Mouse (Mus musculus) heart, embryonic 14.5 days (tissue): ENCODE results near the gene Nxn. TPM values are rescaled to one million over a fixed set of nuclear protein-coding genes. Genes with fewer than 3 reads are reported as not detected.

Experiments used
- ATAC-seq: fragments of 200-750 bp; cut with Nextera tagmentation; 2 replicates; pipeline ENCODE4 v1.8.0; 2017; ENCODE audit warnings: low read depth, moderate TSS enrichment; ENCODE audit not compliant: insufficient number of reproducible peaks, insufficient read depth, low FRiP score
- H3K27ac ChIP-seq, 2 experiments: fragments of 200-500 bp in 1 of 2; fragments of 300-500 bp in 1 of 2; sonication (generic) in 1 of 2; replicated peaks in 1 of 2; 2 replicates each; pipeline ENCODE4 v1.5.1; 2012 to 2014; ENCODE audit warnings: low read depth in 2 of 2, low read length in 2 of 2, control low read depth in 1 of 2, mild to moderate bottlenecking in 1 of 2, mixed read lengths in 1 of 2; ENCODE audit not compliant: control insufficient read depth in 1 of 2, insufficient read depth in 1 of 2
- H3K27me3 ChIP-seq: fragments of 300-500 bp; sonication (generic); 2 replicates; pipeline ENCODE4 v1.6.1; 2014; ENCODE audit warnings: mild to moderate bottlenecking, low read length, control low read depth; ENCODE audit not compliant: control insufficient read depth, insufficient read depth
- H3K36me3 ChIP-seq: fragments of 300-500 bp; sonication (generic); 2 replicates; pipeline ENCODE4 v1.6.1; 2014; ENCODE audit warnings: mild to moderate bottlenecking, control low read depth, low read length, mixed read lengths; ENCODE audit not compliant: control insufficient read depth, insufficient read depth
- H3K4me1 ChIP-seq, 2 experiments: fragments of 200-500 bp in 1 of 2; fragments of 300-500 bp in 1 of 2; sonication (generic) in 1 of 2; 2 replicates each; pipeline ENCODE4 v1.6.1; 2012 to 2014; ENCODE audit warnings: low read length in 2 of 2, control low read depth in 1 of 2, mixed read lengths in 1 of 2; ENCODE audit not compliant: control insufficient read depth in 2 of 2, insufficient read depth in 2 of 2
- H3K4me2 ChIP-seq: fragments of 300-500 bp; sonication (generic); 2 replicates; pipeline ENCODE4 v1.6.1; 2014; ENCODE audit warnings: mild to moderate bottlenecking, low read length
- H3K4me3 ChIP-seq, 2 experiments: fragments of 200-500 bp in 1 of 2; fragments of 300-500 bp in 1 of 2; sonication (generic) in 1 of 2; 2 replicates each; pipeline ENCODE4 v1.5.1; 2012 to 2014; ENCODE audit warnings: low read length in 2 of 2, mild to moderate bottlenecking in 2 of 2, control low read depth in 1 of 2, low read depth in 1 of 2, moderate library complexity in 1 of 2; ENCODE audit not compliant: control insufficient read depth in 1 of 2, insufficient read depth in 1 of 2
- H3K9ac ChIP-seq: fragments of 300-500 bp; sonication (generic); 2 replicates; pipeline ENCODE4 v1.6.1; 2014; ENCODE audit warnings: mild to moderate bottlenecking, low read length
- H3K9me3 ChIP-seq: fragments of 300-500 bp; sonication (generic); 2 replicates; pipeline ENCODE4 v1.6.1; 2016; ENCODE audit warnings: low read length, control low read depth; ENCODE audit not compliant: control insufficient read depth
- WGBS: fragments of 180-500 bp; shearing (Covaris S2); extraction: QIAGEN DNeasy Blood & Tissue Kit; methylation state at CpG from one replicate; pipeline ENCODE4 v1.1.7; 2014; 5-methylcytosine and 5-hydroxymethylcytosine counted together
- polyA plus RNA-seq: library from polyadenylated mRNA; unstranded; fragments of >200 nt; fragmentation: Nextera tagmentation; extraction: Ambion mirVana; gene quantifications from 2 replicates; pipeline ENCODE4 v1.2.1, GENCODE M21; 2014

The Nxn gene
- polyA plus RNA-seq, 1 experiment from 2014 or later = 26.8 TPM

DNA sequence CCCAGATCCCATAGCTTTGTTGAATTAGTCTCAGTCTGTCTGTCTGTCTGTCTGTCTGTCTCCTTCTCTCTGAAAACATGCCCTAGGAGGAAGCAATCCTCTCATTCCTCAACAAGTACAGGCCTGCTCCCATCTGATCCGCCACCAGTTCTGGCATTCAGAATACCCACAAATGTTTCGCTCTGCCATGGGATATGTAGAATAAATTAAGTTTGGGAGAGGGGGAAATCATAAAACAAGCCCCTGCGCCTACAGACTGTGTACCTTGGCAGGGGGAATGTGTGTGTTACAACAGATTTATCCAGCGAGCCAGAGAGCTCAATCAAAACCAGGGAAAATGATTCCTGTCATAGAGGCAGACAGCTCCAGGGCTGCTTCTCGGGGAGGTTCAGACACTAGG is 98.1 kb downstream of the Nxn start:
- H3K9me3 ChIP-seq = no peaks in the 10 kb centered on the region
- no peak overlapping the region for H3K9ac ChIP-seq
- H3K27ac ChIP-seq = no peak overlapping the region
- no peak overlapping the region for H3K4me3 ChIP-seq
- no peaks in the 10 kb centered on the region for H3K27me3 ChIP-seq
- WGBS = 84% methylated on average over 5 of the region's 5 CpGs
- H3K36me3 ChIP-seq = no peaks in the 10 kb centered on the region
- ATAC-seq = no peak
- no peak overlapping the region for H3K4me2 ChIP-seq
- H3K4me1 ChIP-seq = peaks cover 10 to 39% of the 10 kb centered on the region in 2 experiments

DNA sequence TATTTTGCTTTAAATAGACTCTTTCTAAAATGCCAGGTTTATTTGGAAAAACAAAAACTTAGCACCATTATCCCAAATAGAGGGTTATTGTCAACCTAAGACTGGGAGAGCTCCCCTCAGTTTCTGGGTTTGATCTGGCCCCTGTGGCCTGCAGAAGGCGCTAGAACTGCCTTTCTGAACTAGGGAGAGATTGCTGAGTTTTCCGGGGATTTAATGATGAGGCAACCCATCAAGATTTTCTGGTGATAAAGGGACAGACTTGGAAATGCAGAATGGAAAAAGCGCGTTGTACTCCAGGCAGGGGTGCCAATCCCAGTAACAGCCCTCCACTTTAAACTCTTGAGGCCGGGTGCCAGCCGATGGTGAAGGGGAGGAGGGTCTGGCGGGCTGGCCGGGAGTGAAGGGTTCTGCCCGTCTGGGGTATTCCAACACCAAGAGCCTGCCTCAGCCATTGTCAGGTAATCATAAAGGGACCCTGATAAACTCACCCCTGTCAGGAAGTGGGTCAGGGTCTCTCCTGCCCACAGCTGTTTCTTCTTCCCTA is 100.4 kb downstream of the Nxn start:
- Histone ChIP-seq H3K4me1 (peaks cover 14 to 42% of the 10 kb centered on the region in 2 experiments), H3K36me3 (no peaks in the 10 kb centered on the region), H3K27ac (0 out of 4 replicates have a peak overlapping the region, but pooled peaks of 1 of the 2 experiments have one; percentile 6), H3K9ac (peak overlapping the region; percentile 16; the same call in 1 of the 2 replicates), H3K4me2 (no peak overlapping the region), H3K4me3 (no peak overlapping the region), H3K27me3 (no peaks in the 10 kb centered on the region), H3K9me3 (no peaks in the 10 kb centered on the region)
- WGBS = 38% methylated on average over 9 of the region's 9 CpGs
- no peak for ATAC-seq

DNA sequence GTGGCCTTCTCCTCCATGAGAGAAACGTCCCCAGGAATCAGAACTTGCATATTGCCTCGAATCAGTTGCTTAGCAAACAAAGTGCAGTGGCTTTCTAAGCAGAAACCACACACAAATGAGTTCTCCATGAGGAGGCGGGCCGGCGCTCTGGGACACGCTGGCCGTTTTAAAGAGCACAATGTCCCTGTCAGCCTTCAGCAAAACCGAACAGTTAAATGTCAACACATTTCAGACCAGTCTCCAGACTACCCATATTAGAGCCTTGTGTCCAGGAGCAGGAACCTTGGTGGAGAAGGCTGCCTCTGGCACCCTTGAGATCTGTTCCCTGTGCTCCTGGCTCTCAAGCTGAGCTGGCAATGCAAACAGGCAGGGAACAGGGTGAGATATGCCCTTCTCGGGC is 101.7 kb downstream of the Nxn start:
- WGBS = 49% methylated on average over 9 of the region's 9 CpGs
- Histone ChIP-seq H3K9ac (no peak overlapping the region; the same call in 1 of the 2 replicates), H3K4me1 (peaks cover 23 to 53% of the 10 kb centered on the region in 2 experiments), H3K36me3 (no peaks in the 10 kb centered on the region), H3K27me3 (no peaks in the 10 kb centered on the region), H3K4me2 (no peak overlapping the region), H3K9me3 (no peaks in the 10 kb centered on the region), H3K4me3 (no peak overlapping the region), H3K27ac (peak overlapping the region in 1 of 2 experiments; percentile 47; a peak in 1 of 4 replicates)
- ATAC-seq = no peak

DNA sequence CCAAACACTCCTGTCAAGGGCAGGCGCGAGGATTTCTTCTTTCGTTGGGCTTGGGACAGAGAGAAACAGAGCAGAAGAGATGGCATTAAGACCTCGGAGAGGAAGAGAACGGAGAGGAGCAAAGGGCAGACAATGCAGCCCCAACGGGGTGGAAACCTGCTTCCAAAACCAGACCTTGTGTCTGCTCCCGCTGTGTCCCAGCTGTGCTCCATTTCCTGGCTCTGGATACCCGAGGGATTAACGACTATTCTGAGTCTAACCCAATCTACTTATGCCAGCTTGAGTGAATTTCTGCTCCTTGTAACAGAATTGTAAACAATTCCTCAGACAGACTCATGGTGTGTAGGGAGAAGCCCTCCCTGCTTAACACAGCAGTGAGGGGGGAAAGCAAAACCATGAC is 104.1 kb downstream of the Nxn start:
- H3K27ac ChIP-seq = no peak overlapping the region
- peak overlapping the region; percentile 11; the same call in 1 of the 2 replicates for H3K4me2 ChIP-seq
- 30% methylated on average over 9 of the region's 9 CpGs for WGBS

DNA sequence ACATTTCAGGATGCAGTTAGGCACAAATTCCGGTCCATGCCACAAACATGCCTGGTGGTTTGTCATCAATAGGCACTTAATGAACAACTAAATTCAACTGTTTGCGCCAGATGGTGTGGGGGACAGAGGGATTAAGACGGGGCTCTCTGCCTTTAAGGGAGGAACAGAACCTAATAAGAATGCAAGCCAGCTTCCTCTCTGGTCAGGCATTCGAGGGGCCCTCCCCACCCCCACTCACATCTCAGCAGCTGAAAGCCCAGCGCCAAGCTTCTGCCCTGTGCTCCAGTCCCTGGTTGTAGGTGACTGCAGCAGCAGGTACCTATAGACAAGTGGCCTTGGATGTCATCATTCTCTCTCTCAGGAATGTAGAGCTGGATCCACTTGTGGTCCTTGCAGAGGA is 104.9 kb downstream of the Nxn start:
- 80% methylated on average over 5 of the region's 5 CpGs for WGBS

More for the DNA sequence above, 104.1 kb downstream of the Nxn start:
- no peaks in the 10 kb centered on the region for H3K9me3 ChIP-seq
- no peak for ATAC-seq
- no peak overlapping the region for H3K9ac ChIP-seq
- H3K4me3 ChIP-seq = no peak overlapping the region
- H3K4me1 ChIP-seq = peaks cover 32 to 53% of the 10 kb centered on the region in 2 experiments
- H3K27me3 ChIP-seq = no peaks in the 10 kb centered on the region
- H3K36me3 ChIP-seq = no peaks in the 10 kb centered on the region

DNA sequence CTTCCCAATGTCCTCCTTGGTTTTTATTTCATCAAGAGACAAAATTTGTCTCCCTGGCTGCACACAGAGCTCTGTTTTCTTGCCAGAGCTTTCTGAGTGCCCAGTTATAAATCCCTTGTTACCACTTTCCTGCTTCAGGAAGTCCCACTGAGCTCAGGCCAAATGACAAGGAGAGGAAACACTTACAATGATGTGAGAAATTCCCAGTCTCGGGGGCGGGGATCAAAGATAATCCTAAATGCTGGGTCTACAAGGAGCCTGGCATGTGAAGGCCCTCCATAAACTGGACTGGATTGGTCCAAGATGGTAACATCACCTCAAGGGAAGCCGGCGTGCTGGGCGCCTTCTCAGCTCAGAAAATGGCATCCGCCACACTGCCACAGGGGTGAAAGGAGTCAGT is 106.1 kb downstream of the Nxn start:
- Histone ChIP-seq H3K27ac (peak overlapping the region; percentile 71 to 82), H3K36me3 (no peaks in the 10 kb centered on the region), H3K9ac (no peak overlapping the region), H3K4me2 (peak overlapping the region; percentile 31), H3K9me3 (no peaks in the 10 kb centered on the region), H3K4me3 (no peak overlapping the region), H3K4me1 (peaks cover 26 to 35% of the 10 kb centered on the region in 2 experiments), H3K27me3 (no peaks in the 10 kb centered on the region)
- 0 out of 2 replicates have a peak, but pooled peaks have one; percentile 32 for ATAC-seq
- 65% methylated on average over 6 of the region's 6 CpGs for WGBS

More for the DNA sequence above, 104.9 kb downstream of the Nxn start:
- no peak overlapping the region for H3K4me2 ChIP-seq
- H3K36me3 ChIP-seq = no peaks in the 10 kb centered on the region
- H3K27me3 ChIP-seq = no peaks in the 10 kb centered on the region
- H3K9me3 ChIP-seq = no peaks in the 10 kb centered on the region
- no peak overlapping the region for H3K27ac ChIP-seq
- peaks cover 32 to 48% of the 10 kb centered on the region in 2 experiments for H3K4me1 ChIP-seq
- no peak overlapping the region for H3K4me3 ChIP-seq
- ATAC-seq = no peak
- no peak overlapping the region for H3K9ac ChIP-seq

DNA sequence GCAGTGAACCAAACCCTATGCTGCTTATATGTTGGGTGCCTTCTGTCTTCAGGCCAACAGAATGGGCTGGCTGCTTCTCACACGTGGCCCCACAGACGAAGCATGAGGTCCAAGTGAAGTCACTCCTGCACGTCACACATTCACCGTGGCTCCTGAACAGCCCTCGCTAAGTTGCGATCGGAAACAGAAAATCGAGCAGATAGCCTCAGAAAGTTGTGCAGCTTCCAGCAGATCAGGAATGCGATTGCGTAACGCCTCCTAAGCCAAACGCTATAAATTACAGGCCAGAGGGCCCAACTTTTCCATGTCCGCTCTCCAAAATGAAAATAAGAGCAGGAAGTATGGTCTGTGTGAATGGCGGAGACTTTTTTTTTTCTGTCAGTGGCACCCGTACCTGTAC is 106.5 kb downstream of the Nxn start:
- 54% methylated on average over 15 of the region's 15 CpGs for WGBS
- Histone ChIP-seq H3K9me3 (no peaks in the 10 kb centered on the region), H3K36me3 (no peaks in the 10 kb centered on the region), H3K27ac (peak overlapping the region; percentile 71 to 82), H3K4me3 (no peak overlapping the region), H3K9ac (0 out of 2 replicates have a peak overlapping the region, but pooled peaks have one; percentile 4), H3K4me2 (peak overlapping the region; percentile 31), H3K27me3 (no peaks in the 10 kb centered on the region), H3K4me1 (peaks cover 29 to 35% of the 10 kb centered on the region in 2 experiments)
- 0 out of 2 replicates have a peak, but pooled peaks have one; percentile 23 for ATAC-seq
